Mouse (Mus musculus): ENCODE data around the gene Gm17334.

The Gm17334 gene

GRCm38 (mm10) chr11:53772536-53772935 is 451 bp downstream of the Gm17334 start:
- intact Hi-C loops (cut with DNase I) = no loop called here

GRCm38 (mm10) chr11:53771001-53771744 is 1.8 kb downstream of the Gm17334 start:
- intact Hi-C loops (cut with DNase I) = no loop called here

GRCm38 (mm10) chr11:53770125-53770791 is 2.7 kb downstream of the Gm17334 start:
- intact Hi-C loops (cut with DNase I) = no loop called here

- intact Hi-C loops (cut with DNase I) = no loop called here
These were observed 3.2 kb downstream of the Gm17334 start, which contains the start of gene Irf1 for GRCm38 (mm10) chr11:53769760-53770124. Gene Irf1, plus strand, starts transcription at chr11:53770014.

GRCm38 (mm10) chr11:53769185-53769576 is 3.8 kb downstream of the Gm17334 start:
- intact Hi-C loops (cut with DNase I) = no loop called here

GRCm38 (mm10) chr11:53768422-53769184 is 4.4 kb downstream of the Gm17334 start:
- intact Hi-C loops (cut with DNase I) = no loop called here

GRCm38 (mm10) chr11:53764581-53764980 is 8.4 kb downstream of the Gm17334 start:
- intact Hi-C loops (cut with DNase I) = no loop called here

GRCm38 (mm10) chr11:53763496-53764140 is 9.4 kb downstream of the Gm17334 start:
- intact Hi-C loops (cut with DNase I) = no loop called here

GRCm38 (mm10) chr11:53762827-53763495 is 10.0 kb downstream of the Gm17334 start:
- intact Hi-C loops (cut with DNase I) = no loop called here

GRCm38 (mm10) chr11:53762426-53762825 is 10.6 kb downstream of the Gm17334 start:
- intact Hi-C loops (cut with DNase I) = no loop called here

GRCm38 (mm10) chr11:53761822-53762221 is 11.2 kb downstream of the Gm17334 start:
- intact Hi-C loops (cut with DNase I) = no loop called here

- intact Hi-C loops (cut with DNase I) = no loop called here
These were observed 11.7 kb downstream of the Gm17334 start for GRCm38 (mm10) chr11:53761284-53761683.

- intact Hi-C loops (cut with DNase I) = loop anchor here (2.0 kb wide), 1 partner anchor 91 kb away; no protein-coding TSS in a partner anchor
These were observed 13.2 kb downstream of the Gm17334 start for GRCm38 (mm10) chr11:53759545-53760406.

- intact Hi-C loops (cut with DNase I) = loop anchor here (2.0 kb wide), 1 partner anchor 92 kb away; no protein-coding TSS in a partner anchor
These were observed 14.1 kb downstream of the Gm17334 start for GRCm38 (mm10) chr11:53758791-53759351.

GRCm38 (mm10) chr11:53758033-53758432 is 15.0 kb downstream of the Gm17334 start:
- intact Hi-C loops (cut with DNase I) = loop anchor here (2.0 kb wide), 1 partner anchor 93 kb away; no protein-coding TSS in a partner anchor

GRCm38 (mm10) chr11:53757612-53758011 is 15.4 kb downstream of the Gm17334 start:
- intact Hi-C loops (cut with DNase I) = loop anchor here (2.0 kb wide), 1 partner anchor 93 kb away; no protein-coding TSS in a partner anchor

GRCm38 (mm10) chr11:53755011-53755595 is 17.9 kb downstream of the Gm17334 start:
- intact Hi-C loops (cut with DNase I) = no loop called here

GRCm38 (mm10) chr11:53749716-53750352 is 23.2 kb downstream of the Gm17334 start:
- intact Hi-C loops (cut with DNase I) = no loop called here

All from adrenal gland (tissue).